Mouse (Mus musculus) liver, embryonic 11.5 days (tissue): Measurements from ENCODE around the gene Slc9a8. TPM values are rescaled to one million over a fixed set of nuclear protein-coding genes. Genes with fewer than 3 reads are reported as not detected.

Experiments used
- ATAC-seq: fragments of 200-750 bp; cut with Nextera tagmentation; replicated peaks from 2 replicates; pipeline ENCODE4 v1.8.0; 2017; ENCODE audit warnings: moderate number of reproducible peaks, mild to moderate bottlenecking, moderate TSS enrichment, moderate library complexity; ENCODE audit not compliant: low FRiP score
- DNase-seq: peaks from one replicate; pipeline ENCODE4 v3.0.0-alpha.2; 2017; ENCODE audit warnings: low spot score
- H3K27ac ChIP-seq: fragments of 300-500 bp; sonication (generic); 2 replicates; pipeline ENCODE4 v1.5.1; 2014; ENCODE audit warnings: mild to moderate bottlenecking, low read depth, low read length, control low read depth
- H3K27me3 ChIP-seq: fragments of 300-500 bp; sonication (generic); replicated peaks from 2 replicates; pipeline ENCODE4 v1.6.1; 2014; ENCODE audit warnings: low read length, mixed read lengths; ENCODE audit not compliant: control insufficient read depth, insufficient read depth
- H3K36me3 ChIP-seq: fragments of 300-500 bp; sonication (generic); 2 replicates; pipeline ENCODE4 v1.6.1; 2014; ENCODE audit warnings: mild to moderate bottlenecking, low read length, moderate library complexity, mixed read lengths; ENCODE audit not compliant: control insufficient read depth, insufficient read depth
- H3K4me1 ChIP-seq: fragments of 300-500 bp; sonication (generic); replicated peaks from 2 replicates; pipeline ENCODE4 v1.6.1; 2014; ENCODE audit warnings: low read length, mixed read lengths; ENCODE audit not compliant: control insufficient read depth, insufficient read depth
- H3K4me2 ChIP-seq: fragments of 300-500 bp; sonication (generic); 2 replicates; pipeline ENCODE4 v1.6.1; 2014; ENCODE audit warnings: mild to moderate bottlenecking, control low read depth, moderate library complexity
- H3K4me3 ChIP-seq: fragments of 300-500 bp; sonication (generic); 2 replicates; pipeline ENCODE4 v1.5.1; 2014; ENCODE audit warnings: low read depth, low read length, control low read depth
- H3K9ac ChIP-seq: fragments of 300-500 bp; sonication (generic); 2 replicates; pipeline ENCODE4 v1.6.1; 2014; ENCODE audit warnings: low read depth, low read length, control low read depth
- H3K9me3 ChIP-seq: fragments of 300-500 bp; sonication (generic); 2 replicates; pipeline ENCODE4 v1.6.1; 2016; ENCODE audit warnings: low read length, inconsistent platforms, mixed read lengths; ENCODE audit not compliant: control insufficient read depth
- WGBS: fragments of 180-500 bp; shearing (Covaris S2); extraction: QIAGEN DNeasy Blood & Tissue Kit; methylation state at CpG from one replicate; pipeline ENCODE4 v1.1.7; 2014; 5-methylcytosine and 5-hydroxymethylcytosine counted together
- polyA plus RNA-seq: library from polyadenylated mRNA; unstranded; fragments of >200 nt; fragmentation: Nextera tagmentation; extraction: Ambion mirVana; gene quantifications from 2 replicates; pipeline ENCODE4 v1.2.1, GENCODE M21; 2014

Slc9a8 gene
- polyA plus RNA-seq, 1 experiment from 2014 or later = 23.8 TPM

GRCm38 (mm10) chr2:167431418-167431776 is 9.9 kb downstream of the Slc9a8 start:
- Histone ChIP-seq H3K4me3 (no peak overlapping the region), H3K36me3 (peaks cover 7% of the 10 kb centered on the region; the same call in 1 of the 2 replicates), H3K27me3 (no peaks in the 10 kb centered on the region), H3K27ac (peak overlapping the region; percentile 88), H3K9me3 (no peaks in the 10 kb centered on the region), H3K4me1 (peaks cover 12% of the 10 kb centered on the region), H3K4me2 (no peak overlapping the region), H3K9ac (no peak overlapping the region; the same call in 1 of the 2 replicates)
- DNase-seq (no peak), ATAC-seq (peak; percentile 65)
- WGBS = 56% methylated on average over 7 of the region's 7 CpGs

- Histone ChIP-seq H3K4me2 (no peak overlapping the region), H3K9me3 (no peaks in the 10 kb centered on the region), H3K27me3 (no peaks in the 10 kb centered on the region), H3K36me3 (peaks cover 26% of the 10 kb centered on the region), H3K9ac (no peak overlapping the region), H3K4me1 (peaks cover 12% of the 10 kb centered on the region), H3K27ac (no peak overlapping the region), H3K4me3 (no peak overlapping the region)
- ATAC-seq (no peak), DNase-seq (no peak)
- WGBS = 95% methylated on average over 6 of the region's 6 CpGs
Measured at GRCm38 (mm10) chr2:167434570-167434969, 13.1 kb downstream of the Slc9a8 start.

- 84% methylated on average over 2 of the region's 2 CpGs for WGBS
- H3K4me3 ChIP-seq = no peak overlapping the region
- no peak for ATAC-seq
- H3K27me3 ChIP-seq = no peaks in the 10 kb centered on the region
- peaks cover 9% of the 10 kb centered on the region for H3K4me1 ChIP-seq
- DNase-seq = no peak
- peaks cover 31% of the 10 kb centered on the region for H3K36me3 ChIP-seq
- no peak overlapping the region for H3K9ac ChIP-seq
- H3K9me3 ChIP-seq = no peaks in the 10 kb centered on the region
- no peak overlapping the region for H3K4me2 ChIP-seq
- H3K27ac ChIP-seq = no peak overlapping the region
Measured at GRCm38 (mm10) chr2:167435631-167436030, 14.1 kb downstream of the Slc9a8 start.

- no peaks in the 10 kb centered on the region for H3K27me3 ChIP-seq
- H3K4me1 ChIP-seq = peaks cover 1% of the 10 kb centered on the region; the same call in 1 of the 2 replicates
- no peak overlapping the region for H3K27ac ChIP-seq
- no peak overlapping the region for H3K9ac ChIP-seq
- H3K9me3 ChIP-seq = no peaks in the 10 kb centered on the region
- H3K4me2 ChIP-seq = no peak overlapping the region
- H3K36me3 ChIP-seq = peaks cover 34% of the 10 kb centered on the region
- ATAC-seq = no peak
- DNase-seq = no peak
- WGBS = 86% methylated on average over 5 of the region's 5 CpGs
- H3K4me3 ChIP-seq = no peak overlapping the region
Measured at GRCm38 (mm10) chr2:167436371-167436770, 14.9 kb downstream of the Slc9a8 start.

GRCm38 (mm10) chr2:167439422-167439821 is 17.9 kb downstream of the Slc9a8 start:
- no peak overlapping the region for H3K4me2 ChIP-seq
- H3K9me3 ChIP-seq = no peaks in the 10 kb centered on the region
- DNase-seq = no peak
- no peaks in the 10 kb centered on the region for H3K4me1 ChIP-seq
- WGBS = 92% methylated on average over 3 of the region's 3 CpGs
- no peak overlapping the region for H3K9ac ChIP-seq
- no peak overlapping the region for H3K4me3 ChIP-seq
- no peaks in the 10 kb centered on the region for H3K27me3 ChIP-seq
- no peak overlapping the region for H3K27ac ChIP-seq
- H3K36me3 ChIP-seq = peaks cover 38% of the 10 kb centered on the region
- ATAC-seq = no peak

GRCm38 (mm10) chr2:167443411-167444193 is 22.1 kb downstream of the Slc9a8 start:
- WGBS = 86% methylated on average over 4 of the region's 4 CpGs
- Histone ChIP-seq H3K4me1 (peaks cover 34% of the 10 kb centered on the region), H3K4me2 (no peak overlapping the region), H3K27me3 (no peaks in the 10 kb centered on the region), H3K4me3 (no peak overlapping the region), H3K36me3 (peaks cover 38% of the 10 kb centered on the region), H3K9ac (no peak overlapping the region), H3K9me3 (no peaks in the 10 kb centered on the region), H3K27ac (no peak overlapping the region)
- ATAC-seq = no peak
- no peak for DNase-seq

- H3K9me3 ChIP-seq = no peaks in the 10 kb centered on the region
- H3K9ac ChIP-seq = no peak overlapping the region
- ATAC-seq = no peak
- H3K27me3 ChIP-seq = no peaks in the 10 kb centered on the region
- H3K4me1 ChIP-seq = peaks cover 34% of the 10 kb centered on the region
- no peak overlapping the region for H3K4me2 ChIP-seq
- DNase-seq = no peak
- 74% methylated on average over 20 of the region's 20 CpGs for WGBS
- H3K36me3 ChIP-seq = peaks cover 33% of the 10 kb centered on the region
- no peak overlapping the region for H3K4me3 ChIP-seq
- H3K27ac ChIP-seq = peak overlapping the region; percentile 58
Measured at GRCm38 (mm10) chr2:167445911-167446780, 24.6 kb downstream of the Slc9a8 start.

- DNase-seq = no peak
- H3K4me3 ChIP-seq = no peak overlapping the region
- peak overlapping the region; percentile 32; the same call in 1 of the 2 replicates for H3K9ac ChIP-seq
- H3K36me3 ChIP-seq = peaks cover 29% of the 10 kb centered on the region
- H3K4me1 ChIP-seq = peaks cover 34% of the 10 kb centered on the region
- H3K27ac ChIP-seq = peak overlapping the region; percentile 58
- no peaks in the 10 kb centered on the region for H3K27me3 ChIP-seq
- H3K4me2 ChIP-seq = peak overlapping the region; percentile 24; the same call in 1 of the 2 replicates
- H3K9me3 ChIP-seq = no peaks in the 10 kb centered on the region
- ATAC-seq = peak; percentile 60
- 87% methylated on average over 7 of the region's 7 CpGs for WGBS
Measured at GRCm38 (mm10) chr2:167447207-167447606, 25.7 kb downstream of the Slc9a8 start.
